Mouse (Mus musculus) left cerebral cortex, adult 2 months (tissue): ENCODE results near the gene Gm49373. TPM values are rescaled to one million over a fixed set of nuclear protein-coding genes. Genes with fewer than 3 reads are reported as not detected.
"Not testable (repeated sequence)": the region's sequence is repeated elsewhere in the genome, so short reads cannot be mapped to it uniquely, and the experiment has no call there.

Experiments
- DNase-seq, 2 experiments: peaks; one replicate each; pipeline ENCODE4 v3.0.0; 2021 to 2022; ENCODE audit warnings: low spot score in 2 of 2, mixed read lengths in 1 of 2; ENCODE audit errors: extremely low spot score in 1 of 2
- H3K27ac ChIP-seq: fragments of 200-600 bp; 2 replicates; pipeline ENCODE4 v1.8.1; 2022
- H3K4me3 ChIP-seq: fragments of 200-600 bp; 2 replicates; pipeline ENCODE4 v1.8.1; 2022
- CTCF ChIP-seq: fragments of 200-600 bp; IDR thresholded peaks from 2 replicates; pipeline ENCODE4 v1.8.1; 2022; ENCODE audit warnings: antibody characterized with exemption, mild to moderate bottlenecking, moderate library complexity
- intact Hi-C: fragments of 180-260 bp; cut with DNase I; formaldehyde crosslinking; loops from one replicate; pipeline ENCODE4 v1.15.1; 2025
- total RNA-seq, 2 experiments: library from RNA; stranded (reverse); gene quantifications; 2 replicates each; pipeline ENCODE4 v1.2.3; 2021

Gm49373 gene
- total RNA-seq, 2 experiments from 2014 or later: 1.7 to 3.2 TPM

- no peak for TF ChIP-seq CTCF
- Histone ChIP-seq H3K4me3 (no peak within 1 kb of the TSS), H3K27ac (no peak within 1 kb of the TSS)
- intact Hi-C loops: no loop called here
- no peak for DNase-seq
Observed at GRCm38 (mm10) chr9:21067006-21067684, 5.8 kb downstream of the Gm49373 start, which contains the start of gene Zglp1. TSS of gene Zglp1 (minus strand) at chr9:21067093.

- Histone ChIP-seq H3K4me3 (no peak overlapping the region), H3K27ac (peak overlapping the region; percentile 91)
- no peak for TF ChIP-seq CTCF
- DNase-seq: peak; percentile 70 to 76
- intact Hi-C loops: loop anchor here (1.0 kb wide), 2 partner anchors 22 to 31 kb away; partner anchors contain the start of gene Icam5
Observed at GRCm38 (mm10) chr9:21062928-21063327, 10.0 kb downstream of the Gm49373 start.

GRCm38 (mm10) chr9:21051578-21051977 is 21.3 kb downstream of the Gm49373 start:
- intact Hi-C loops: no loop called here
- no peak for TF ChIP-seq CTCF
- H3K4me3 ChIP-seq: no peak overlapping the region
- DNase-seq: no peak
- no peak overlapping the region for H3K27ac ChIP-seq

- Histone ChIP-seq H3K27ac (no peak overlapping the region), H3K4me3 (no peak overlapping the region)
- no peak for DNase-seq
- no peak for TF ChIP-seq CTCF
- intact Hi-C loops: no loop called here
Observed at GRCm38 (mm10) chr9:21045235-21045634, 27.7 kb downstream of the Gm49373 start.

GRCm38 (mm10) chr9:21044785-21045184 is 28.1 kb downstream of the Gm49373 start:
- H3K4me3 ChIP-seq, DNase-seq, intact Hi-C loops, H3K27ac ChIP-seq: not testable (repeated sequence)

GRCm38 (mm10) chr9:21043563-21043962 is 29.3 kb downstream of the Gm49373 start:
- Histone ChIP-seq H3K27ac (no peak overlapping the region), H3K4me3 (no peak overlapping the region)
- intact Hi-C loops: no loop called here
- no peak for DNase-seq
- no peak for TF ChIP-seq CTCF

GRCm38 (mm10) chr9:21041308-21041707 is 31.6 kb downstream of the Gm49373 start:
- Histone ChIP-seq H3K27ac (peak overlapping the region; percentile 87; the same call in 1 of the 2 replicates), H3K4me3 (no peak overlapping the region)
- TF ChIP-seq CTCF: no peak
- intact Hi-C loops: loop anchor here (1.0 to 2.0 kb wide), 2 partner anchors 22 to 31 kb away; partner anchors contain the start of genes Fdx1l and Gm49373
- DNase-seq: peak; percentile 63 to 73

- no peak for TF ChIP-seq CTCF
- H3K4me3 ChIP-seq: no peak overlapping the region
- intact Hi-C loops: loop anchor here (2.0 kb wide), 1 partner anchor 33 kb away; the partner anchor contains the start of genes Fdx1l and Gm49373
- peak overlapping the region; percentile 58 for H3K27ac ChIP-seq
- DNase-seq: no peak
Observed at GRCm38 (mm10) chr9:21039779-21040178, 33.1 kb downstream of the Gm49373 start.

GRCm38 (mm10) chr9:21037481-21037891 is 35.4 kb downstream of the Gm49373 start:
- DNase-seq: peak; percentile 50 to 57
- TF ChIP-seq CTCF: no peak
- peak overlapping the region; percentile 28 for H3K4me3 ChIP-seq
- peak overlapping the region; percentile 69 for H3K27ac ChIP-seq
- intact Hi-C loops: no loop called here

GRCm38 (mm10) chr9:21036666-21037065 is 36.2 kb downstream of the Gm49373 start:
- intact Hi-C loops: no loop called here
- H3K27ac ChIP-seq: peak overlapping the region; percentile 69; the same call in 1 of the 2 replicates
- TF ChIP-seq CTCF: no peak
- DNase-seq: peak; percentile 24 to 28
- H3K4me3 ChIP-seq: 0 out of 2 replicates have a peak overlapping the region, but pooled peaks have one; percentile 6

GRCm38 (mm10) chr9:21036161-21036560 is 36.7 kb downstream of the Gm49373 start:
- peak overlapping the region; percentile 50 for H3K27ac ChIP-seq
- intact Hi-C loops: no loop called here
- no peak for DNase-seq
- 0 out of 2 replicates have a peak overlapping the region, but pooled peaks have one; percentile 11 for H3K4me3 ChIP-seq
- TF ChIP-seq CTCF: no peak

GRCm38 (mm10) chr9:21035586-21035985 is 37.3 kb downstream of the Gm49373 start:
- intact Hi-C loops: no loop called here
- H3K4me3 ChIP-seq: peak overlapping the region; percentile 19; the same call in 1 of the 2 replicates
- DNase-seq: peak in 1 of 2 experiments; percentile 24
- TF ChIP-seq CTCF: no peak
- H3K27ac ChIP-seq: peak overlapping the region; percentile 50
